Mouse (Mus musculus): ENCODE data around the gene Hapln1.

DNA sequence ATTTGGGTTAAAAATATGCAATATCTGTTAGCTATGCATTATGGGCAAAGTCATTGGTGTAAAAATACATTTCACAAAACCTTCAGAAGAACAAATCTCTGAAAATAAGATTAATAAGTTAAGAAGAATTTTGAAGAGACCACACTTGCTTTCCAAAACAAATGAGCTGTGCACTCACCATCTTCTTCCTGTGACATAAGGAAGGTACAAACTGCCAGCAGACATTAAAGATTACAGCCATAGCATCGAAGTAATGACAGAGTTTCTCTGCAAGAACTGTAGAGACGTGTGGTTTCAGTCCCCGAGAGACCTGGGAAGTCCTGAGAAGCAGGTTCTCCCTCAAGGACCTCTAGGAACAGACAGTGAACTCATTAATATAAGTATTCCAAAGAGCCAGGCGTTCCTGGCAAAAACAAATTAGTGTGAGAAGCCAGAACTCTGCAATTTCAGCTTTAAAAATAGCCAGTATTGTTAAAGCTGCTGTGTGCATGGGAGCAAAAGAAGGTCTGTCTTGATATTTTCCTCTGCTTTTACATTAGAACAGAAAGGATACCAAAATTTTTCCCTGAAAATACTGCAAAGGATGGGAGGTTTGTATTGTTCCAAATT is 43.6 kb downstream of the Hapln1 start:
- TF ChIP-seq POLR2A (IDR thresholded peaks at IDR 0.05; ENCODE audit: insufficient read depth, low read length), result no peak
- no peak for TF ChIP-seq EP300 (IDR thresholded peaks at IDR 0.05; ENCODE audit: insufficient read depth, low read depth, low read length)
- no peak for TF ChIP-seq CTCF (IDR thresholded peaks at IDR 0.05; ENCODE audit: low read depth, low read length)
